ENCODE assay signal across 20 mouse cellular contexts in the genomic region with DNA sequence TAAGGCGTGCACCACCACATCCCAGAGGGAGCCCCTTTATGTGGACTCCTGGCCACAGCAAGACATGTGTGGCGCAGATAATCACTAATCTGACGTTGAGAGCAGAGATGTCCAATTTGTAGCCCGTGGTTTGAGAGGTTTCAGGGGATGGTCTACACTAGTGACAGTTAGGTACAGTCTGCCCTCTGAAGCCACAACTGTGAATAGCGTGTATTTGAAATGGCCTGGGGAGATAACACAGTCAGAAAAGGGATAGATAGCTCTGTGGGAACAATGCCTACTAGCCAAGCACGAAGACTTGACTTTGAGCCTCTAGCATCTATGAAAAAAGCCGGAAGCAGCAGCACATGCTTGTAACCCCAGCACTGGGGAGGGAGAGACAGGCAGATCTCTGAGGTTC. TPM values are rescaled to one million over a fixed set of nuclear protein-coding genes. Genes with fewer than 3 reads are reported as not detected.
DNase-seq lines count a peak whose midpoint lies in the region; ATAC-seq and TF ChIP-seq lines count a peak whose summit lies in the region.
"Had no signal": no experiment of that assay in that cellular context is flagged by ENCODE, and none has a peak within 500 bp of the region (broad histone marks: within the 10 kb centered on the region; RNA-seq: fewer than 3 reads in every experiment).

No protein-coding gene starts in this region.

- no peaks in the 10 kb centered on the region for H3K9me3 ChIP-seq in liver, embryonic 11.5 days (ENCODE audit: control insufficient read depth, low read length)
- no peaks in the 10 kb centered on the region for H3K9me3 ChIP-seq in liver, embryonic 14.5 days (ENCODE audit: control insufficient read depth, low read length)
- no peaks in the 10 kb centered on the region for H3K9me3 ChIP-seq in hindbrain, embryonic 12.5 days (replicated peaks)
- H3K9me3 ChIP-seq: embryonic facial prominence, embryonic 13.5 days; forebrain, embryonic 12.5 days; heart, embryonic 13.5 days had no signal

- H3K27ac ChIP-seq in liver, embryonic 11.5 days (ENCODE audit: low read depth, low read length) = no peak overlapping the region
- H3K27ac ChIP-seq in liver, embryonic 14.5 days = no peak overlapping the region
- no peak overlapping the region for H3K27ac ChIP-seq in hindbrain, embryonic 12.5 days
- H3K27ac ChIP-seq: embryonic facial prominence, embryonic 13.5 days; forebrain, embryonic 12.5 days; heart, embryonic 13.5 days; hindbrain, postnatal 0 days had no signal

- TF ChIP-seq CTCF in liver, embryonic 14.5 days (IDR thresholded peaks at IDR 0.05; ENCODE audit: low read depth) = peak; percentile 11; the same call in 1 of the 2 replicates

- H3K4me1 ChIP-seq in liver, embryonic 11.5 days (replicated peaks; ENCODE audit: control insufficient read depth, insufficient read depth, low read length) = no peaks in the 10 kb centered on the region
- H3K4me1 ChIP-seq in liver, embryonic 14.5 days (replicated peaks; ENCODE audit: control insufficient read depth in 2 of 2, insufficient read depth in 2 of 2, low read length in 1 of 2) = peaks cover 5 to 14% of the 10 kb centered on the region in 2 experiments; a peak in 3 of 4 replicates
- H3K4me1 ChIP-seq in hindbrain, embryonic 12.5 days = no peaks in the 10 kb centered on the region
- H3K4me1 ChIP-seq: embryonic facial prominence, embryonic 13.5 days; forebrain, embryonic 12.5 days; heart, embryonic 13.5 days had no signal

- 59% methylated on average over 7 of the region's 7 CpGs for WGBS in liver, embryonic 11.5 days
- 17% methylated on average over 7 of the region's 7 CpGs for WGBS in liver, embryonic 14.5 days (ENCODE audit: insufficient replicate concordance)
- 88% methylated on average over 7 of the region's 7 CpGs for WGBS in hindbrain, embryonic 12.5 days

- DNase-seq in liver, embryonic 11.5 days (ENCODE audit: low spot score) = no peak
- DNase-seq in liver = no peak
- DNase-seq in liver, embryonic 14.5 days (ENCODE audit: low read depth in 3 of 3, low spot score in 3 of 3) = no peak
- DNase-seq in kidney, adult 9 months = no peak
- no peak for DNase-seq in left cerebral cortex, postnatal 4 days
- DNase-seq: adrenal gland, adult 8-10 months; adrenal gland, postnatal 36 days; cerebellum, adult 8-10 months; cerebellum, postnatal 14 days; gastrocnemius, postnatal 10 days; heart, postnatal 36 days had no signal

- no peak overlapping the region for H3K9ac ChIP-seq in liver, embryonic 11.5 days (ENCODE audit: low read depth, low read length)
- H3K9ac ChIP-seq in liver, embryonic 14.5 days (replicated peaks) = no peak overlapping the region
- H3K9ac ChIP-seq in hindbrain, embryonic 12.5 days = no peak overlapping the region
- H3K9ac ChIP-seq: embryonic facial prominence, embryonic 13.5 days; forebrain, embryonic 12.5 days; heart, embryonic 13.5 days had no signal

- no peaks in the 10 kb centered on the region for H3K36me3 ChIP-seq in liver, embryonic 11.5 days (ENCODE audit: control insufficient read depth, insufficient read depth, low read length)
- no peaks in the 10 kb centered on the region for H3K36me3 ChIP-seq in liver, embryonic 14.5 days (replicated peaks; ENCODE audit: control insufficient read depth, insufficient read depth, low read depth)
- no peaks in the 10 kb centered on the region for H3K36me3 ChIP-seq in hindbrain, embryonic 12.5 days
- H3K36me3 ChIP-seq: embryonic facial prominence, embryonic 13.5 days; forebrain, embryonic 12.5 days; heart, embryonic 13.5 days had no signal

- H3K27me3 ChIP-seq in liver, embryonic 11.5 days (replicated peaks; ENCODE audit: control insufficient read depth, insufficient read depth, low read length) = 0 out of 2 replicates have a peak, but pooled peaks cover 2% of the 10 kb centered on the region
- no peaks in the 10 kb centered on the region for H3K27me3 ChIP-seq in liver, embryonic 14.5 days (ENCODE audit: control insufficient read depth, insufficient read depth, low read length)
- H3K27me3 ChIP-seq in hindbrain, embryonic 12.5 days = no peaks in the 10 kb centered on the region
- H3K27me3 ChIP-seq: embryonic facial prominence, embryonic 13.5 days; forebrain, embryonic 12.5 days; heart, embryonic 13.5 days had no signal

- peak; percentile 40; the same call in 1 of the 2 replicates for ATAC-seq in liver, embryonic 11.5 days (replicated peaks; ENCODE audit: low FRiP score)
- peak; percentile 44; the same call in 1 of the 2 replicates for ATAC-seq in liver, embryonic 14.5 days (ENCODE audit: insufficient read depth)
- ATAC-seq in megakaryocyte, adult 5-6 weeks (ENCODE audit: poor library complexity, severe bottlenecking) = 0 out of 2 replicates have a peak, but pooled peaks have one; percentile 14
- no peak for ATAC-seq in hindbrain, embryonic 12.5 days (ENCODE audit: low FRiP score)
- ATAC-seq: forebrain, embryonic 16.5 days; hindbrain, postnatal 0 days had no signal

- H3K4me3 ChIP-seq in liver, embryonic 11.5 days (ENCODE audit: low read depth, low read length) = no peak overlapping the region
- no peak overlapping the region for H3K4me3 ChIP-seq in liver, embryonic 14.5 days (ENCODE audit: insufficient read depth in 1 of 2, low read depth in 2 of 2, low read length in 2 of 2)
- H3K4me3 ChIP-seq in hindbrain, embryonic 12.5 days = no peak overlapping the region
- H3K4me3 ChIP-seq: embryonic facial prominence, embryonic 13.5 days; forebrain, embryonic 12.5 days; heart, embryonic 13.5 days had no signal

- 0 out of 2 replicates have a peak, but pooled peaks have one; percentile 13 for TF ChIP-seq EP300 in liver, embryonic 14.5 days (IDR thresholded peaks at IDR 0.05; ENCODE audit: low read depth)

- intact Hi-C loops in left cerebral cortex, postnatal 4 days (cut with DNase I) = no loop called here

- no peak overlapping the region for H3K4me2 ChIP-seq in liver, embryonic 11.5 days
- no peak overlapping the region for H3K4me2 ChIP-seq in liver, embryonic 14.5 days (ENCODE audit: low read depth)
- H3K4me2 ChIP-seq in hindbrain, embryonic 12.5 days (replicated peaks) = no peak overlapping the region
- H3K4me2 ChIP-seq: embryonic facial prominence, embryonic 13.5 days; forebrain, embryonic 12.5 days; heart, embryonic 13.5 days had no signal

RNA-seq across cellular contexts. Expression of gene Zfp831, which starts 18.9 kb away (rescaled TPM):
- 0.01 TPM in 1 of 2 replicates, not detected in the other for polyA plus RNA-seq in liver, embryonic 11.5 days (2014; fragmentation: Nextera tagmentation; extraction: Ambion mirVana)
- polyA plus RNA-seq in liver, embryonic 14.5 days (2012; rRNA removed) = 0.02 and 0.03 TPM in 2 replicates
- polyA plus RNA-seq in liver, embryonic 14.5 days (2014; fragmentation: Nextera tagmentation; extraction: Ambion mirVana) = 0.01 TPM in 1 of 2 replicates, not detected in the other
- total RNA-seq in megakaryocyte, adult 5-6 weeks (2015) = 2.5 and 3.1 TPM in 2 replicates
- total RNA-seq in megakaryocyte, adult 5-6 weeks (2017) = 1.6 and 2.8 TPM in 2 replicates
- total RNA-seq in left cerebral cortex, postnatal 4 days (2021) = under 1 TPM; 0.30 to 0.52 TPM
- polyA plus RNA-seq in hindbrain, embryonic 12.5 days (2016; fragmentation: Nextera tagmentation; extraction: Ambion mirVana) = 0.03 TPM in 1 of 2 replicates, not detected in the other
- polyA plus RNA-seq: C2C12; forebrain, embryonic 12.5 days; forebrain, embryonic 16.5 days; hindbrain, embryonic 11.5 days; hindbrain, postnatal 0 days had no signal
